11 mouse cellular contexts compared by ENCODE assay signal in the genomic region with DNA sequence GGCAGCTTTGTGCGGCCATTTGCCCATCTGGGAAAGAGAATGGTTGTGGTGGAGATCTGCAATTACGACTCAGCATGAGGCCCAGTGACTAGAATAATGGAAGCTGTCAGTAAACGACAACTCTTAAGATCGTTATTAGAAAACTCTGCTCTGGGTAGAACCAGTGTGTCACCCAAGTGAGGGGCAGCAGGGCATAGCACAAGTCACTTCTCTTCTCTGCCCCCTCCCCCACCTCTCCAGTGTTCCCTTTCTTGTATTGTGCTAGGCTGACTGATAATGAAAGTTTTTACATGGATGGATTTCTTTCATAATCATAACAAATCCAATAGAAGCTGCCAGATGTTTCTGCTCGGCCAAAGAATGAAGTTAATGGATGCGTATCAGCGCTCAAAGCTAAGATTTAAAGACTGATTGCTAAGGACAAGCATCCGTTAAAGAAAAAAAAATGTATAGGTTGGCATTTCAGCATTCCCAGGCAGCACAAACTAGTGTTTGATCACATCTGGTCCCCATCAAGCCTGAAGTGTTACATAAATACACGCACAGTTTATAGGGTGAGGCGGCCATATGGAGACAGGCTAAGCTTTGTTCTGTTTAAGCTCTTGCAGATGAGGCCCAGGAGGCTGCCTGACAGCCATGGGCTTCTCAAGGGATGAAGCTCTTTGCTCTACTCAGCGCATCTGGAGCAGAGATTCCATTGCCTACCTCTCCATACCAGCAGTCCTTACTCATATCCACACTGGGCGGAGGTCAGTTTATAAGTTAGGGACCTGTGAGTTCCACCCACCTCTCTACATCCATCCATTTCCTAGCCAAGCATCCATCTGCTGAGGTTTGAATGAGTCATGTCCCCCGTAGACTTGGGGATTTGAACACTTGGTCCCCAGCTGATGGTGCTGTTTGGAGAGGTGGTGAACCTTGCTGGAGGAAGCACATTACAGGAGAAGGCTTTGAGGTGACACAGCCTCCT.
DNase-seq lines count a peak whose midpoint lies in the region; ATAC-seq and TF ChIP-seq lines count a peak whose summit lies in the region.
"Had no signal": no experiment of that assay in that cellular context is flagged by ENCODE, and none has a peak within 500 bp of the region (broad histone marks: within the 10 kb centered on the region; RNA-seq: fewer than 3 reads in every experiment).

No protein-coding gene starts in this region.

- WGBS in hindbrain, embryonic 10.5 days, result 48% methylated on average over 13 of the region's 13 CpGs
- WGBS in hindbrain, embryonic 13.5 days, result 54% methylated on average over 13 of the region's 13 CpGs
- WGBS in midbrain, postnatal 0 days, result 49% methylated on average over 13 of the region's 13 CpGs

- no peaks in the 10 kb centered on the region for H3K27me3 ChIP-seq in hindbrain, embryonic 10.5 days (ENCODE audit: insufficient read depth, poor library complexity, severe bottlenecking)
- H3K27me3 ChIP-seq in hindbrain, embryonic 13.5 days, result no peaks in the 10 kb centered on the region
- H3K27me3 ChIP-seq in midbrain, postnatal 0 days (ENCODE audit: insufficient read depth, low read length), result no peaks in the 10 kb centered on the region

- peak overlapping the region; percentile 47 for H3K27ac ChIP-seq in hindbrain, embryonic 10.5 days
- no peak overlapping the region for H3K27ac ChIP-seq in hindbrain, embryonic 13.5 days
- no peak overlapping the region for H3K27ac ChIP-seq in midbrain, postnatal 0 days (ENCODE audit: low read depth, low read length)

- no peaks in the 10 kb centered on the region for H3K36me3 ChIP-seq in hindbrain, embryonic 10.5 days
- H3K36me3 ChIP-seq in hindbrain, embryonic 13.5 days, result no peaks in the 10 kb centered on the region
- no peaks in the 10 kb centered on the region for H3K36me3 ChIP-seq in midbrain, postnatal 0 days (ENCODE audit: insufficient read depth, low read length)

- ATAC-seq in hindbrain, embryonic 13.5 days (ENCODE audit: low FRiP score), result no peak
- no peak for ATAC-seq in midbrain, postnatal 0 days (ENCODE audit: low FRiP score)

- no peak for TF ChIP-seq CTCF in midbrain, postnatal 0 days (IDR thresholded peaks at IDR 0.05)

- peaks cover 6% of the 10 kb centered on the region; the same call in 1 of the 2 replicates for H3K9me3 ChIP-seq in hindbrain, embryonic 10.5 days
- no peaks in the 10 kb centered on the region for H3K9me3 ChIP-seq in hindbrain, embryonic 13.5 days
- no peaks in the 10 kb centered on the region for H3K9me3 ChIP-seq in midbrain, postnatal 0 days (ENCODE audit: low read length)

- H3K4me2 ChIP-seq in hindbrain, embryonic 13.5 days, result no peak overlapping the region
- H3K4me2 ChIP-seq in midbrain, postnatal 0 days (ENCODE audit: low read depth, low read length, poor library complexity, severe bottlenecking), result no peak overlapping the region

- H3K9ac ChIP-seq in hindbrain, embryonic 13.5 days, result no peak overlapping the region
- no peak overlapping the region for H3K9ac ChIP-seq in midbrain, postnatal 0 days (replicated peaks; ENCODE audit: low read length, poor library complexity, severe bottlenecking)

- peaks cover 26% of the 10 kb centered on the region for H3K4me1 ChIP-seq in hindbrain, embryonic 10.5 days (replicated peaks)
- peaks cover 13% of the 10 kb centered on the region for H3K4me1 ChIP-seq in hindbrain, embryonic 13.5 days (replicated peaks)
- no peaks in the 10 kb centered on the region for H3K4me1 ChIP-seq in midbrain, postnatal 0 days (ENCODE audit: insufficient read depth, low read length)

- H3K4me3 ChIP-seq in hindbrain, embryonic 10.5 days, result no peak overlapping the region
- H3K4me3 ChIP-seq in hindbrain, embryonic 13.5 days, result no peak overlapping the region
- H3K4me3 ChIP-seq in midbrain, postnatal 0 days (ENCODE audit: low read depth, low read length), result no peak overlapping the region
- H3K4me3 ChIP-seq: erythroblast, embryonic 14.5 days had no signal

- DNase-seq in hindbrain, embryonic 10.5 days (ENCODE audit: low spot score), result peak; percentile 59
- peak; percentile 9 for DNase-seq in ZHBTc4 (ENCODE audit: low read depth, low spot score)
- DNase-seq in forelimb bud, embryonic 11.5 days (ENCODE audit: low read depth, low spot score), result peak; percentile 98
- peak; percentile 15 for DNase-seq in midbrain, postnatal 0 days (ENCODE audit: low spot score)
- DNase-seq in frontal cortex, postnatal 14 days (ENCODE audit: low spot score in 2 of 2), result no peak
- DNase-seq in cerebellum, adult 8-10 months, result no peak
- no peak for DNase-seq in spleen, postnatal 36 days (ENCODE audit: low spot score in 2 of 2)
- DNase-seq: adrenal gland, adult 2 months; left cerebral cortex, postnatal 4 days had no signal

Comparison
In these comparisons a context has a peak if more than half of its experiments do, and no peak if none do; other contexts are left out.
1. DNase-seq: peak in hindbrain, embryonic 10.5 days (single experiment), ZHBTc4 (single experiment), forelimb bud, embryonic 11.5 days (single experiment) and midbrain, postnatal 0 days (single experiment); none in frontal cortex, postnatal 14 days (0 of 2), cerebellum, adult 8-10 months (single experiment) and spleen, postnatal 36 days (0 of 2).